Mouse (Mus musculus) gastrocnemius, postnatal 36 days (tissue): ENCODE measurements around the gene Katnbl1. TPM values are rescaled to one million over a fixed set of nuclear protein-coding genes. Genes with fewer than 3 reads are reported as not detected.
"Not testable (repeated sequence)": the region's sequence is repeated elsewhere in the genome, so short reads cannot be mapped to it uniquely, and the experiment has no call there.

Experiments used
- DNase-seq, 2 experiments: peaks; one replicate each; pipeline ENCODE4 v3.0.0; 2022
- intact Hi-C: fragments of 180-260 bp; cut with DNase I; formaldehyde crosslinking; loops from one replicate; pipeline ENCODE4 v1.15.1; 2025
- total RNA-seq, 2 experiments: library from RNA; stranded (reverse); gene quantifications; 2 replicates each; pipeline ENCODE4 v1.2.3; 2021

Katnbl1 gene
- total RNA-seq, 2 experiments from 2014 or later: 1.9 to 3.1 TPM

DNA sequence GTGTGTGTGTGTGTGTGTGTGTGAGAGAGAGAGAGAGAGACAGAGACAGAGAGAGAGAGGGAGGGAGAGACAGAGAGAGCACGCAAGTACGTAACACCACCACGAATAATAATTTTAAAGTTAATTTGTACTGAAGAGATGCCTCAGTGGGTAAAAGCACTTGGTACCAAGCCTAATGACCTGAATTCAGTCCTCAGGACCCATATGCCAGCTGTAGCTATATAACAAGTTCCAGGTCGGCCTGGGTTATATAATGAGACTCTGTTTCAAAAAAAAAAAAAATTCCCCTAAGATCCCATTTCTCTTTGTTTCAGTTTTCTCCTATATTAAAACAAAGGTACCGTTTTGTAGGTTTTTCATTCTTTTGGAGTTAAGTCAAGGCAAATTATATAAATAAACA is 11.8 kb downstream of the Katnbl1 start:
- DNase-seq: no peak
- intact Hi-C loops: no loop called here

GRCm38 (mm10) chr2:112391346-112392000 is 12.5 kb downstream of the Katnbl1 start:
- intact Hi-C loops: no loop called here

DNA sequence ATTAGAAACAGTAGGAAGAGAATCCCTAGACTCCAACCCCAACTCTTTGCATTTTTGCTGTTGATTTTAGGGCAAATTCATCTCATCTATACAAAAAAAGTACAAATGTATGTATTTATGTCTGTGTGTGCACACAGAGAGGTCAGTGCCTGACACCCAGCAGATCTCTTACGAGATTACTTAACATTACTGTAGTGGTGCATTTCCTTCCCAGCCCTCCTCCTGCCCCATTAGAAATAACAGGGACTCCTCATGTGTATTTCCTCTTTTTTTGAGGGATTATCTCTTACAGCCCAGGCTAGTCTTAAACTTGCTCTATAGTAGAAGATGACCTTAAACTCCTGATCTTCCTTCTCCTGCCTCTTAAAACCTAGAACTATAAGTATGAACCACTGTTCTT is 13.7 kb downstream of the Katnbl1 start:
- intact Hi-C loops: no loop called here
- no peak for DNase-seq

More at GRCm38 (mm10) chr2:112391346-112392000, 12.5 kb downstream of the Katnbl1 start:
- DNase-seq: no peak

GRCm38 (mm10) chr2:112393958-112394357 is 14.9 kb downstream of the Katnbl1 start:
- DNase-seq: no peak
- intact Hi-C loops: no loop called here

- DNase-seq: no peak
- intact Hi-C loops: no loop called here
These were observed 17.6 kb downstream of the Katnbl1 start for GRCm38 (mm10) chr2:112396649-112397048.

- DNase-seq: no peak
- intact Hi-C loops: no loop called here
These were observed 28.0 kb downstream of the Katnbl1 start for GRCm38 (mm10) chr2:112407030-112407429.

DNA sequence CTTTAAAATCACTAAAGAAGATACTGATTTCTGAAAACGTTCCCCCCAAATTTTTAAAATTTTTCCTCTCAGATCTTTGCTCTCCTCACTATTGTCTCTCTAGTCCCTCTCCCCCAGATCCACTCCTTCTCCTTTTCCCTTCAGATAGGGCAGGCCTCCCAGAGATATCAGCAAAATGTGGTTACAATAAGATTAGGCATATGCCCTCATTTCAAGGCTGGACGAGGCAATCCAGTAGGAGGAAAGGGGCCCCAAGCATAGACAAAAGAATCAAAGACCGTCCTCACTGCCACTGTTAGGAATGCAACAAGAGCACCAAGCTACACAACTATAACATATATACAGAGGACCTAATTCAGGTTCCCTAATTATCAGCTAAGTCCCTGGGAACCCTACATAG is 46.3 kb downstream of the Katnbl1 start:
- no peak for DNase-seq
- intact Hi-C loops: no loop called here

- DNase-seq, intact Hi-C loops: not testable (repeated sequence)
These were observed 49.5 kb downstream of the Katnbl1 start for GRCm38 (mm10) chr2:112428534-112428933.

GRCm38 (mm10) chr2:112429665-112430064 is 50.7 kb downstream of the Katnbl1 start:
- intact Hi-C loops: no loop called here

DNA sequence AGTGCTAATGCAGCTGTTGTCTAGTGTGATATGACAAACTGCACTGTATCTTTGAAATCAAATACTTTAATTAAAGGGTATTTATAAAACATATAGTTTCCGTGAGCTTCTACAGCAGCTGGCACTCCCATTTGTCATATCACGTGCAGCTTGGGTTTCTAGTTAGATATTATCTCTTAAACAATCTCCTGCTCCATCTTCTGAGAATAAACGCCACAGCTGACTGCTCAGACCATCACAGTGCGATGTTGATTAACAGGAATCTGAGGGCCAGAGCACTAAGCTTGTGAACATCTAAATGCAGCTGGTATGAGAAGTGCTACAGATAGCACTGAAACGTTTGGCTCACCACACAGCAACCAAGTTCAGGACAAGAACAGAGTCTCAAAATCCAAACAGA is 51.4 kb downstream of the Katnbl1 start:
- no peak for DNase-seq
- intact Hi-C loops: no loop called here

More at GRCm38 (mm10) chr2:112429665-112430064, 50.7 kb downstream of the Katnbl1 start:
- DNase-seq: no peak

DNA sequence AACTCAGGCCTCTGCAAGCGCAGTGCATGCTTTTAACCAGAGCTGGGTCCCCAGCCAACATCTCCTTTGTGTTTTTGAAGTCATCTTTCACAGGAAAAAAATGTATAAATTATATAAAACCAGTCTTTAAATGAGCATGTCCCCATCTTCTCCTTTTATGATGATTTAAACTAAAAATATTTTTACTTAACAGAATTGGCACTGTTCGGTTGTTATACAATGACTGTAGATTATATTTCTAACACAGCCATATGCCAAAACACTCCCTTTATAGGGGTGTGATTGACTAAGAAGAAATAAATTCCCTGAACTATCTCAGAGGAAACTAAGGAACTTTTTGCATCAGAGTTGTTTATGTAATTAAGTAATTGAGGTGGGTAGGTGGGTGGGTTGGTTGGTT is 53.5 kb downstream of the Katnbl1 start:
- intact Hi-C loops: no loop called here
- no peak for DNase-seq

- DNase-seq: no peak
- intact Hi-C loops: no loop called here
These were observed 54.3 kb downstream of the Katnbl1 start for GRCm38 (mm10) chr2:112433359-112433758.

GRCm38 (mm10) chr2:112436292-112436691 is 57.3 kb downstream of the Katnbl1 start:
- intact Hi-C loops: no loop called here
- DNase-seq: no peak

GRCm38 (mm10) chr2:112437589-112437988 is 58.6 kb downstream of the Katnbl1 start:
- intact Hi-C loops: no loop called here
- no peak for DNase-seq

DNA sequence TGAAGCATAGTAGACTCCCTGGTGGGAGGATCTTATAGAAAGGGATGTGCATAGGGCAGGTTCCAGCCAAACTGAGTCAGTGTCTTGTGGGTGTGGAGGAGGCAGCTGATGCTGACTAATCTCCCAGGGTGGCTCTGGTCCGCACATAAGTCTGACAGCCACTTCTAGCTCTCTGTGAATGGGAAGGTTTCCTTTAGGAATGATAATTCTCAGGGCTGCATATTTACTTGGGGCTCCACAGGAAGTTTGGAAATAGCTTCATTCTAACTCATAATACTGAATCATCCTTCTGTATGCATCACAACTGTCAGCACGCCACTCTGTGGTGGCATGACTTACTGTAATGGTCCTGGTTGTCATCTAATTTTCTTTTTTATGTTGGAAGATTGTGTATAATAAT is 64.5 kb downstream of the Katnbl1 start:
- DNase-seq: no peak
- intact Hi-C loops: no loop called here

DNA sequence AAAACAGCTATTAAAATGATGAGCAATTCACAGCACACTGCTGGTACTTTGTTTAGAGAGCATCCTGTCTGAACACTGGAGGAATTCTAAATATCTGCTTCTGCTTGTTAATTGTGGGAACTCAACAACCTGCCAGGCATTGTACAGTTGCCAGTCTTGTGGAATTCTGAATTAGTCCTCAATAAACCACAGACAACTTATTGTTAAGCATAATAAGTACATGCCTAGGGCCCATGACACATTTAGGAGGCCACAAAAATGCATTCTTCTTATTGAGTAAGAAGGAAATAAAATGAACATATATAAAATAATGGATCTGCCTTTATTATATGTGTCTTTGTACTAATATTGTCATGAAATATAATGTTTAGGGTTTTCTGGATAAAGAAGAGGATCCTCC is 66.5 kb downstream of the Katnbl1 start:
- no peak for DNase-seq
- intact Hi-C loops: no loop called here

GRCm38 (mm10) chr2:112448046-112448445 is 69.0 kb downstream of the Katnbl1 start:
- DNase-seq, intact Hi-C loops: not testable (repeated sequence)

- no peak for DNase-seq
- intact Hi-C loops: no loop called here
These were observed 69.6 kb downstream of the Katnbl1 start for GRCm38 (mm10) chr2:112448510-112449059.

DNA sequence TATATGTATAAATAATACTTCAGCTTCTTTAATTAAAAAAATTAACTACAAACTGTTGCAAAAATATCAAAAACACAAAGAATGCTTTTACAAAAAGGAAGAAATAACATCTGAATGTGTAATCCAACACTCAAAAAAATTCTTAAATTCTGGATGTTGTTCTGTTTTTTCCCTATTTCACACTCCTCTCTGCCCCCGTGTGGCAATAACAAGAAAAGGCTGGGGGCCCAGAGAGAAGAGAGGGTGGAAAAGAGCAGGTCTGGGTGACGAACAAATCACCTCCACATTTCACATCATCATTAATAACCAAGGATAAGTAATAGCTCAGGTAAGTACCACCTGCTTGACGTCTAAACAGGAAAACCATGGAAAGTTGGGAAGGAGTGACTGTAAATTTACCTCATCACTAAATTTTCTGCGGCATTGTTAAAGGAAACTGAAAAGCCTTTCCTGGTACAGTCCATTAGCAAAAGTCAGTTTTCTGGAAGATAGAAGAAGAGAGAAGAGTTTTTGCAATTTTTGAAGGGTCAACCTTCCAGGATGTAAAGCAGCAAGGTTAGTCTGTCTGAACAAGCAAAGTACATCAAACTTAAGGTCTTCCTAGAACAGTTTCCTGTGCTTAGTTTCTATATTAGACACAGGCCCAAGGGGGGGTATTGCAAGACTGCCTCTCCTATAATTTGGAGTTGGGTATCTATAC is 70.7 kb downstream of the Katnbl1 start:
- no peak for DNase-seq
- intact Hi-C loops: loop anchor here (5.0 kb wide), 1 partner anchor 72 kb away; the partner anchor contains the start of gene Katnbl1

GRCm38 (mm10) chr2:112452513-112452912 is 73.5 kb downstream of the Katnbl1 start:
- not testable (repeated sequence) for DNase-seq
- intact Hi-C loops: loop anchor here (5.0 kb wide), 1 partner anchor 75 kb away; the partner anchor contains the start of gene Katnbl1

- intact Hi-C loops: loop anchor here (5.0 kb wide), 1 partner anchor 77 kb away; the partner anchor contains the start of gene Katnbl1
- no peak for DNase-seq
These were observed 75.3 kb downstream of the Katnbl1 start for GRCm38 (mm10) chr2:112454125-112454861.
